Mouse (Mus musculus): ENCODE results near the gene Gps1. TPM values are rescaled to one million over a fixed set of nuclear protein-coding genes. Genes with fewer than 3 reads are reported as not detected.

The Gps1 gene
- polyA plus RNA-seq, 1 experiment, result 179 TPM

DNA sequence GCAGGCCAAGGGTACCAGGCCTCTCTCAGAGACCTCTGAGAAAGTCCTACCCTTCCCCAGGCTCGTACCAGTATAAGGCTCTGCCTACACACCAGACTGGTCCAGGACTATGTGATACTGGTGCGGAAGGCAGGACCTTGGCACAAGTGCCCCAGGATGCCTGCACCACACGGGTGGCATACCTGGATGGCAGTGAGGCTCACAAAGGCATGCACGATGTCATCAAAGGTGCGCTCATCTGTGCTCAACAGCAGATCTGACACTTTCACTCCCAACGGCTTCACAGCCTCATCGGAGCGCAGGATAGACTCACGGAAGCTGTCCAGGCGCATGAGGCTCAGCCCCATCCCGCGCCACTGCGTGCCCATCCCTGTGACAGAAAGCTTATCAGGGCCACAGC lies 34.2 kb downstream of the Gps1 start:
- H3ac ChIP-seq (ENCODE audit: control insufficient read depth, insufficient read length), result no peak overlapping the region
- H3K4me3 ChIP-seq, result no peak overlapping the region
- H3K4me2 ChIP-seq (ENCODE audit: low read depth), result no peak overlapping the region
- H3K27me3 ChIP-seq (ENCODE audit: control insufficient read depth, insufficient read depth, insufficient read length), result no peaks in the 10 kb centered on the region
- H3K79me2 ChIP-seq (ENCODE audit: control insufficient read depth, insufficient read depth), result peaks cover 51% of the 10 kb centered on the region
- peaks cover 29% of the 10 kb centered on the region for H3K36me3 ChIP-seq (ENCODE audit: control insufficient read depth, insufficient read depth)
- TF ChIP-seq POLR2AphosphoS2 (IDR thresholded peaks at IDR 0.05; ENCODE audit: insufficient read length, low read depth) (peak; percentile 29), CEBPB (IDR thresholded peaks at IDR 0.05; ENCODE audit: insufficient read depth, poor library complexity, severe bottlenecking) (no peak), MAX (IDR thresholded peaks at IDR 0.05; ENCODE audit: low read depth) (no peak)

DNA sequence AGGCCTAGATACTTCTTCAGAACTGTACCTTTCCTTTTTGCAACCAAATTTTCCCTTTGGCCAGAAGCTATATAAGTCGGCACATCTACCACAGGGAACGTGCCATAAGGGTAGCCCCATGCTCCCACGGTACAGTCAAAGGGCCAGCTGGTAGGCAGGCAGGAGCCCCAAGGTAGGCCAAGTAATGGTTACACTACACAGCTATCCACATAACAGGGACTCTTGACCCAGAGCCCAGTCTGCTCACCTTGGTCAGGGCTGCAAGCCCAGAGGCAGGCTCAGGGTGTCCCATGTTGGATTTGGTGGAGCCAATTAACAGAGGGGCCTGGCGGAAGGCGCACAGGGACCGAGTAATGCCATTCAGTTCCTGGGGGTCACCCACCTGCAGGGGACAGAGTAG lies 35.5 kb downstream of the Gps1 start:
- peaks cover 29% of the 10 kb centered on the region for H3K36me3 ChIP-seq (ENCODE audit: control insufficient read depth, insufficient read depth)
- peaks cover 54% of the 10 kb centered on the region for H3K79me2 ChIP-seq (ENCODE audit: control insufficient read depth, insufficient read depth)
- no peak overlapping the region for H3K4me2 ChIP-seq (ENCODE audit: low read depth)
- no peak overlapping the region for H3ac ChIP-seq (ENCODE audit: control insufficient read depth, insufficient read length)
- no peaks in the 10 kb centered on the region for H3K27me3 ChIP-seq (ENCODE audit: control insufficient read depth, insufficient read depth, insufficient read length)
- TF ChIP-seq REST (IDR thresholded peaks at IDR 0.05; ENCODE audit: insufficient read depth, insufficient read length) (no peak), POLR2A (IDR thresholded peaks at IDR 0.05; ENCODE audit: insufficient read length, low read depth) (no peak), TCF3 (IDR thresholded peaks at IDR 0.05; ENCODE audit: insufficient read length, low read depth) (no peak), MYOD1 (IDR thresholded peaks at IDR 0.05; ENCODE audit: control insufficient read depth in 1 of 3, insufficient read length in 2 of 3, low read depth in 2 of 3) (no peak), SRF (IDR thresholded peaks at IDR 0.05; ENCODE audit: control insufficient read depth, insufficient read length, low read depth) (no peak), POLR2AphosphoS2 (IDR thresholded peaks at IDR 0.05; ENCODE audit: insufficient read length, low read depth) (no peak), CEBPB (IDR thresholded peaks at IDR 0.05; ENCODE audit: insufficient read depth, poor library complexity, severe bottlenecking) (no peak), E2F4 (IDR thresholded peaks at IDR 0.05; ENCODE audit: insufficient read depth) (no peak), MAX (IDR thresholded peaks at IDR 0.05; ENCODE audit: low read depth) (no peak), TCF12 (IDR thresholded peaks at IDR 0.05; ENCODE audit: insufficient read depth, poor library complexity, severe bottlenecking) (no peak), MYOG (IDR thresholded peaks at IDR 0.05; ENCODE audit: control insufficient read depth in 1 of 3, insufficient read depth in 1 of 3, insufficient read length in 2 of 3, low read depth in 2 of 3) (no peak), USF1 (IDR thresholded peaks at IDR 0.05; ENCODE audit: low read depth) (no peak)
- H3K4me3 ChIP-seq, result no peak overlapping the region

DNA sequence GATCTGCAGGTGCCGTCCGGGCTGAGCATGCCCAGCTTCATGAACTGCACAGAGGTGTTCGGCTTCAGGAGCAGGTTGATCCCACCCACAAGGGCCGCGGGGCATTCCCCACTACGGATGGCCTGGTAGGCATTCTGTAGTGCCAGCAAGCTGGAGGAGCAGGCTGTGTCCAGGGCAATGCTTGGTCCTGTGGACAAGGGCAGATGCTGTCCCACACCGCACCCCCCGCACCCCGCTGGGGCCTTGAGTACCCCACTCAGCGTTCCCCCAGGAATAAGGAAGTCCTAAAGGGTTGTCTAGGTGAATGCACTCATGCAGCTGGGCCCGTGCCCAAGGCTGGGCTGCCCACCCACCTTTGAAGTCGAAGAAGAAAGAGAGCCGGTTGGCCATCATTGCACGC lies 36.5 kb downstream of the Gps1 start:
- Histone ChIP-seq H3ac (ENCODE audit: control insufficient read depth, insufficient read length) (no peak overlapping the region), H3K27me3 (ENCODE audit: control insufficient read depth, insufficient read depth, insufficient read length) (no peaks in the 10 kb centered on the region), H3K4me2 (ENCODE audit: low read depth) (no peak overlapping the region), H3K79me2 (ENCODE audit: control insufficient read depth, insufficient read depth) (peaks cover 54% of the 10 kb centered on the region), H3K4me3 (peak overlapping the region; percentile 60), H3K36me3 (ENCODE audit: control insufficient read depth, insufficient read depth) (peaks cover 23% of the 10 kb centered on the region)
- no peak for TF ChIP-seq SRF (IDR thresholded peaks at IDR 0.05; ENCODE audit: control insufficient read depth, insufficient read length, low read depth)
- no peak for TF ChIP-seq USF1 (IDR thresholded peaks at IDR 0.05; ENCODE audit: low read depth)
- no peak for TF ChIP-seq MAX (IDR thresholded peaks at IDR 0.05; ENCODE audit: low read depth)
- no peak for TF ChIP-seq POLR2AphosphoS2 (IDR thresholded peaks at IDR 0.05; ENCODE audit: insufficient read length, low read depth)
- no peak for TF ChIP-seq POLR2A (IDR thresholded peaks at IDR 0.05; ENCODE audit: insufficient read length, low read depth)
- no peak for TF ChIP-seq E2F4 (IDR thresholded peaks at IDR 0.05; ENCODE audit: insufficient read depth)
- TF ChIP-seq TCF12 (IDR thresholded peaks at IDR 0.05; ENCODE audit: insufficient read depth, poor library complexity, severe bottlenecking), result no peak
- TF ChIP-seq MYOG (IDR thresholded peaks at IDR 0.05; ENCODE audit: control insufficient read depth in 1 of 3, insufficient read depth in 1 of 3, insufficient read length in 2 of 3, low read depth in 2 of 3), result no peak
- TF ChIP-seq TCF3 (IDR thresholded peaks at IDR 0.05; ENCODE audit: insufficient read length, low read depth), result no peak
- TF ChIP-seq CEBPB (IDR thresholded peaks at IDR 0.05; ENCODE audit: insufficient read depth, poor library complexity, severe bottlenecking), result no peak
- no peak for TF ChIP-seq REST (IDR thresholded peaks at IDR 0.05; ENCODE audit: insufficient read depth, insufficient read length)
- TF ChIP-seq MYOD1 (IDR thresholded peaks at IDR 0.05; ENCODE audit: control insufficient read depth in 1 of 3, insufficient read length in 2 of 3, low read depth in 2 of 3), result no peak

DNA sequence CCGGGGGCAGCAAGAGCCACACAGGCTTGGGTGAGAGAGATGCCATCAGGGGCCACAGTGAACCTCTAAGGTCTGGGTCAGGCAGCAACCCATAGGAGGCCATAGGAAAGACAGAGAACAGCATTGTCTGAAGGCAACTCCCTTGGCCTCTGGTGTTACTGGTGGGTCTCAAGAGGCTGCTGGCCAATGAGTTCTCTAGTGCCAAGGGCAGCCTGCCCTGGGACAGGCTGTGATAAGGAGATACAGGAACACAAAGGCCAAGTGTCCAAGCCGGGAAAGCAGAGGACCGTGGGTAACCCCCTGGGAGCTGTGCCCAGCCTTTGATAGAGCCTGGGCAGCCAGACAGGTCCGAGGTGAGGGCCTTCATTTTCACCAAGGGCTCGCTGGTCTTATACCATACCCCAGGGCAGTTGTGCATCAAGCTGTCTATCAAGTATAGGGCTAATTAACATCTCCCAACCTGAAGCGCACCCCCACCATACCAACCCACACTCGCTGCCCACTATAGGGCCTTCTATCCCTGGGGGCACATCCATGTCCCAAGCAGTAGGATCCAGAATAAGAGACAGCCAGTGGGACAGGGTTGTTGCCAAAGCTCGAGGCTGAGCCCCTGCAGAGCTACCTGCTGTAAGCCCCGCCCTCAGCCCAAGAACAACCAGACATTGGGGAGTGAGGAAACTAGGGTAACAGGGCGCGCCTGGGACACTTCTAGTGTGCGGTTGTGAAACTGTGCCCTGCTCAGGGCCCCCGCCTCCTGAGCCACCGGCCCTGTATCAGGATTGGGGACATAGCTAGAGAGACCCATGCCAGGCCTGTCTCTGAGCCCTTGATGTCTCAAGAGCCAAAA lies 37.2 kb downstream of the Gps1 start:
- Histone ChIP-seq H3K36me3 (ENCODE audit: control insufficient read depth, insufficient read depth) (peaks cover 23% of the 10 kb centered on the region), H3K4me3 (peak overlapping the region; percentile 60), H3K79me2 (ENCODE audit: control insufficient read depth, insufficient read depth) (peaks cover 54% of the 10 kb centered on the region), H3ac (ENCODE audit: control insufficient read depth, insufficient read length) (no peak overlapping the region), H3K27me3 (ENCODE audit: control insufficient read depth, insufficient read depth, insufficient read length) (no peaks in the 10 kb centered on the region), H3K4me2 (ENCODE audit: low read depth) (peak overlapping the region; percentile 76)
- TF ChIP-seq POLR2A (IDR thresholded peaks at IDR 0.05; ENCODE audit: insufficient read length, low read depth) (no peak), MYOD1 (IDR thresholded peaks at IDR 0.05; ENCODE audit: control insufficient read depth in 1 of 3, insufficient read length in 2 of 3, low read depth in 2 of 3) (no peak), TCF12 (IDR thresholded peaks at IDR 0.05; ENCODE audit: insufficient read depth, poor library complexity, severe bottlenecking) (no peak), CEBPB (IDR thresholded peaks at IDR 0.05; ENCODE audit: insufficient read depth, poor library complexity, severe bottlenecking) (no peak), SRF (IDR thresholded peaks at IDR 0.05; ENCODE audit: control insufficient read depth, insufficient read length, low read depth) (no peak), E2F4 (IDR thresholded peaks at IDR 0.05; ENCODE audit: insufficient read depth) (no peak), REST (IDR thresholded peaks at IDR 0.05; ENCODE audit: insufficient read depth, insufficient read length) (no peak), MAX (IDR thresholded peaks at IDR 0.05; ENCODE audit: low read depth) (no peak), POLR2AphosphoS2 (IDR thresholded peaks at IDR 0.05; ENCODE audit: insufficient read length, low read depth) (no peak), USF1 (IDR thresholded peaks at IDR 0.05; ENCODE audit: low read depth) (no peak), TCF3 (IDR thresholded peaks at IDR 0.05; ENCODE audit: insufficient read length, low read depth) (no peak), MYOG (IDR thresholded peaks at IDR 0.05; ENCODE audit: control insufficient read depth in 1 of 3, insufficient read depth in 1 of 3, insufficient read length in 2 of 3, low read depth in 2 of 3) (no peak)

Measured in myocyte (in vitro differentiated cells).